Mouse (Mus musculus): ENCODE measurements around the gene Zfp296.

The Zfp296 gene

DNA sequence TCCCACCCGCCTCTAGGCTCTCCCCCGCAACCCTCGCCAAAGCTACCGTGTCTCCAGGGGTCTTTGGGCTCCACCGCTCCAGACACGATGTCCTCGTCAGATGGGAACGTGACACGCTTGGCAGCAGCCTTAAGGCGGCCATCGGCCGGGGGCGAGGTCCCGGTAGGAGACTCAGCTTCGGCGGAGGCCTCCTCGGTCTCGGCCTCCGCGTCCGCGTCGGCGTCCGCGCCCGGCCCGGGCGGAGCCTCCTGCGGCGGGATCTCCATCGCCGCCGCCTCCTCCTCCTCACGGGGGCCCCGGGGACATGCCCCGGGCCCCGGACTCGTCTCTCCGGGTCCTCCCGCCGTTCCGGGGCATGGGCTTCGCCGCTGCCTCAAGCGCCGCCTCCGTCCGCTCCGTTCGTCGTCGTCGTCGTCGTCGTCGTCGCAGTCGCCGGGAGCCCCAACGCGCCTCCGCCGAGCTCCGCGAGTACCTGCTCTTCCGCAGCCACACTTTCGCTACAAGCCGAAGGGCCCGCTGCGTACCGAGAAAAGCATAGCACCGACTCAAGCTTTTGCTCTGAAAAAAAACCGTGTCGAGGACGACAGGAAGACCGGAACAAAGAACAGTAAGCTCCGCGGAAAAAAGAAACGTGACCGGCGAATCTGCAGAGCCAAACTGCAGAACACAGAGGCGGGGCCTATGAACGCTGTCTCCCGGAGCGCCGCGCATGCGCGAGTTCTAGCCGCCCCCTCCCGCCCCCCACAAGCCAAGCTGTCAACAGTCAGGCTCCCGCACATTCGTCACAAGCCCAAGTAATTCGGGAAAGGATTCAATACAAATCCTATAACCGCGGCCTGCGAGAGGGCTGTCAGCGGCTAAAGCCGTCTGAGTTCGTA, 15.1 kb upstream of the Zfp296 start:
- DNase-seq (ENCODE audit: low read depth, low spot score): peak; percentile 95

- peak; percentile 38 for DNase-seq (ENCODE audit: low read depth, low spot score)
These were observed 14.3 kb upstream of the Zfp296 start, which contains the start of gene Ppp1r37 for GRCm38 (mm10) chr7:19562643-19563410. Ppp1r37 (minus strand) TSS chr7:19563076.

DNA sequence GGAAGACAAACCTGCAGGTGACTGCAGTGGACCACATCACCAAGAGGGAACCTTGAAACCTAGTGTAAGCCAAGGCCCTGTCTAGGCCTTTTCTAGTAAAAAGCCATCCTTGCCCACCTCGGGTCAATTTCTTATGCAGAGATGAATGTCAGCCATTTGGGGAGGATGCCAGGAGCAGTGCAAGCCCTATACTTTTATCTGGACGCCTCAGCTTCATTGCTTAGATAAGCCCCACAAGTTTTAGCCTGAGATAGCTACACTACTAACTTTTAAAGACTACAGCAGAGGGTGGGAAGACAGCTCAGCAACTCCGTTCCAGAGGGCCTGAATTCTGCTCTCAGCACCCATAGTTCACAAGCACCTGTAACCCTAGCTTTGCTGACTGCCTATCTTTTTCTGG, 13.2 kb upstream of the Zfp296 start:
- no peak for DNase-seq (ENCODE audit: low read depth, low spot score)

GRCm38 (mm10) chr7:19564455-19564854, 12.6 kb upstream of the Zfp296 start:
- peak; percentile 50 for DNase-seq (ENCODE audit: low read depth, low spot score)

DNA sequence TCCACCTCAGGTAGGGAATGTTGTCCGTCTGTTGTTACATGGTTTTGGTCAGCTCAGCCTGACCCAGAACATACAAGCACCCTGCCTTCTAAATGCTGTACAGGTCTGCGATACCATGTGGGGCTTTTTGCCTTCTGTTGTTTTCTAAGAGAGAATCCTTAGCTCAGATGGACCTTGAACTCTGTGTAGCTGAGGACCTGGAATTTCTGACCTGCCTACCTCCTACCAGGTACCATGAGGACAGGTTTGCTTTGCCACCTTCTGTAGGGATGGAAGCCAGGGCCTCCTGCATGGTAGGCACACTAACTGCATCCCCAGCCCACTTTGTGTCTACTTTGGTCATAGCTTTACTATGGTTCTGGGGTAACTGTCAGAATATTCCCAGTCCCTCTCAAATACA, 11.3 kb upstream of the Zfp296 start:
- no peak for DNase-seq (ENCODE audit: low read depth, low spot score)

DNA sequence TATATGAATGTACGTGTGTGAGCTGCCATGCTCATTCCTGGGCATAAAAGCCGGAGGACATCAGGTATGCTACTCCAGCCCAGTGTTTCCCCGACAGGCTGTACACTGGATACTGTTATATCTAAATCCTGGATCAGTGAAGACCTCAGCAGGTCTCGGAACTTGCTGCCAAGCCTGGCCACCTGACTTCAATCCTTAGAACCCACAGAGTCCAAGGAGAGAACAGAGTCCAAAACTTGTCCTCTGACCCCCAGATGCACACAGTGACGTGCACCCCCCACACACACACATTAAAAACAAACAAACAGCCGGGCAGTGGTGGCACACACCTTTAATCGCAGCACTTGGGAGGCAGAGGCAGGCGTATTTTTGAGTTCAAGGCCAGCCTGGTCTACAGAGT, 9.7 kb upstream of the Zfp296 start:
- no peak for DNase-seq (ENCODE audit: low read depth, low spot score)

- no peak for DNase-seq (ENCODE audit: low read depth, low spot score)
These were observed 7.4 kb upstream of the Zfp296 start for GRCm38 (mm10) chr7:19569647-19570046.

GRCm38 (mm10) chr7:19572926-19573775, 3.9 kb upstream of the Zfp296 start:
- peak; percentile 90 for DNase-seq (ENCODE audit: low read depth, low spot score)

DNA sequence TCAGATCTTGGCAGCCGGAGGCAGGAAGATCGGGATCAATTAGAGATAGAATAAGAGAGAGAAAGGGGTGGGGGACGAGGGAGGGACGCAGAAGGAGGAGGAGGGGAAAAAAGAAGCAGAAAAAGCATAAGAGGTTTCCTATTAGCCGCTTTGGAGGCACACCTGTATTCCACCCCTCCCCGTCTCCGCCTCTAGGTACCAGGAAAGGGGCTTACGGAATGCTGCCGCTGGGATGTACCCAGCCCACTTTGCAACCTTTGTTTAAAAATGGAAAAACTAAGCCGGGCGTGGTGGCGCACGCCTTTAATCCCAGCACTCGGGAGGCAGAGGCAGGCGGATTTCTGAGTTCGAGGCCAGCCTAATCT, 3.3 kb upstream of the Zfp296 start:
- DNase-seq (ENCODE audit: low read depth, low spot score): no peak

- DNase-seq (ENCODE audit: low read depth, low spot score): no peak
These were observed 1.5 kb upstream of the Zfp296 start for GRCm38 (mm10) chr7:19575559-19575958.

DNA sequence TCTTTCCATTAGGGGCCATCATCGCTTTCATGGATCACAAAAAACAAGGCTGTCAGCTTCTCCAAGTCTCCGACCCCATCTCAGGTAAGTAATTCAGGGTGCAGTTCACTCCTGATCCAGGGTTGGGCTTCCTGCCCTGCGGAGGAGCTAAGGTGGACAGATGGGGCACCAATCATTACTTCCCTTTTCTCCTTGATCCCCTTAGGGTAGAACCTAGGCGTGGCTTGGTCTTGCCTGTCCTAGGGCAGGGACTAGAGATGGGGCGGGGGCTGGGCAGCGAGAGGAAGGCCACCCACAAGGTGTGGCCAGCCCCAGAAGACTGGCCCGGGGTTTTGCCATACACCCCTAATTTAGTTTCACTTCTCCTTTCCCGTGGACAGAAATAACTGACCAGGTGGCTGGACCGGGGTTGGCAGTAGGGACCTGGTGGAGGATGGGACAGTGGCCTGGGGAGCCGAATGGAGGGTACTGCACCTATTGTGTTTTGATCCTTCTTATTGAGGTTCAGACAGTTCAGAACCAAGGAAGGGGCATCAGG, 859 bp downstream of the Zfp296 start:
- peak; percentile 23 for DNase-seq (ENCODE audit: low read depth, low spot score)

GRCm38 (mm10) chr7:19578436-19578835, 1.3 kb downstream of the Zfp296 start:
- no peak for DNase-seq (ENCODE audit: low read depth, low spot score)

- no peak for DNase-seq (ENCODE audit: low read depth, low spot score)
These were observed 2.7 kb downstream of the Zfp296 start for GRCm38 (mm10) chr7:19579751-19580150.

DNA sequence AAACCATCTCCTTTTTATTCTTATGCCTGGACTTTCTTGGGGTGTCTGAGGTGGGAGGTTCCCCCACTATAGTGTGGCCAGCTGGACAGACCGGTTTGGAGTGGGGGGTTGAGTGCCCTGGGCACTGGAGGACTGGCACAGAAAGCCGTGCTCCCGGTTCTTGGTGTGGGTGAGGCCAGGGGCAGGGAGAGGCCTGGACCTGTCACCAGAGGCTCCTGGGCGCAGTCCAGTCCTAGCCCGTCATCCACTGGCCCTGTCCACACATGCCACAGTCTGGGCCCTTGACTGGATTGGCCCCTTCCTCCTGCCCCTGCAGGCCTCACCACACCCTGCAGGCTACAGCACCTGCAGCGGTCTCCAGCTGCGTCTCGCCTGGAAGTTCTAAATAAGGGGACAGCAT, 3.5 kb downstream of the Zfp296 start:
- DNase-seq (ENCODE audit: low read depth, low spot score): no peak

DNA sequence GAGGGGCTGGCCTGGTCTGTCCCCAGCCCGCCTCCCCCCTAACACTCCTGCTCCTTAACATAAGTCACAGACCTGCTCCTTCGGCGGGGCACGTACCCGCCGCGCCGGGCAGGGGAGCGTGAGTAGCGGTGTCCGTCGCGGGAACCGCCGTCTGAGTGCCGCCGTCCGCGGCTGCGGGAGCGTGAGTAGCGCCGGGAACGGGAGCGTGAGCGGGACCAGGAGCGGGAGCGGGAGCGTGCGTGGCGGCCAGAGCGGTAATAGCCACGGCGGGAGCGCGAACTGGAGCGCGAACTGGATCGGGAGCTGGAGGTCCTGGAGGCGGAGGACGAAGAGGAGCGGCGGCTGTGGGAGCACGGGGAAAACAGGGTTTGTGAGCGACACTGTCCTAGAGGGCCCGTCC, 9.2 kb downstream of the Zfp296 start:
- no peak for DNase-seq (ENCODE audit: low read depth, low spot score)

GRCm38 (mm10) chr7:19589207-19589606, 12.1 kb downstream of the Zfp296 start:
- peak; percentile 66 for DNase-seq (ENCODE audit: low read depth, low spot score)

DNA sequence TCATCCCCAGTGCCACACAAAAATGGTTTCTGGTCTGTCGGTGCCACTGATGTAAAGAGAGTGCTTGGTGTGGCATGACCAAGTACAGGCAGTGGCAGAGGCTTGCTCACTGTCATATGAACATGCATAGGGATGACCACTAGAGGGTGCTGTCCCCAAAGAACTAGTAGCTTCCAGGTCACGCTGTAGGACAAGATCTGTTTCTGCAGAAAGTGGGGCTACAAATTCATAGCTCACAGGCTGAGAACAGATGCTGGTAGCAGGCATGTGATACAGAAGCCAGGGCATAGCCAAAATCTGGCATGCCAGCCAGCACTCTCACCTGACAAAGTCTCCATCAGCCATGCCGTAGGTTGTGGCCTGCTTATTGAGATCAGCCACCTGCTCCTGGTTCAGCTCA, 12.8 kb downstream of the Zfp296 start:
- DNase-seq (ENCODE audit: low read depth, low spot score): peak; percentile 86

- DNase-seq (ENCODE audit: low read depth, low spot score): no peak
These were observed 16.1 kb downstream of the Zfp296 start for GRCm38 (mm10) chr7:19593061-19593730.

DNA sequence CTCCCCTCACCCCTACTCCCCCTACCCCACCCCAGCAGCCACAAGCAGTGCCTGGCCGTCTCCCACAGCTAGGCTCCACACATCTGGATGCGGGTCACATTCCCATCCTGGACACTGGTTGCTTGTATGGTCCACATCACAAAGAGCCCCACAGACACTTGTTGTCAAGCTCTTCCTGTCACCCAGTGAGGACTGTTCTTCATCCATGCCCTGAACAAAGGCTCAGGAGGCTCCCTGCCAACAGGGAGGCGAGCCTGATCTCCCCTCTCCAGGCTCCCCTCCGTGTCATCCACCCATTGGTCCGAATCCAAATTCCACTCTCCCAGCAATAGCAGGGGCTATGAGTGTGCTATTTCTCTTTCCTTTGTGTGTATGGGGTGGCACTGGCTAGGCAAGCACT, 23.5 kb downstream of the Zfp296 start:
- DNase-seq (ENCODE audit: low read depth, low spot score): no peak

DNA sequence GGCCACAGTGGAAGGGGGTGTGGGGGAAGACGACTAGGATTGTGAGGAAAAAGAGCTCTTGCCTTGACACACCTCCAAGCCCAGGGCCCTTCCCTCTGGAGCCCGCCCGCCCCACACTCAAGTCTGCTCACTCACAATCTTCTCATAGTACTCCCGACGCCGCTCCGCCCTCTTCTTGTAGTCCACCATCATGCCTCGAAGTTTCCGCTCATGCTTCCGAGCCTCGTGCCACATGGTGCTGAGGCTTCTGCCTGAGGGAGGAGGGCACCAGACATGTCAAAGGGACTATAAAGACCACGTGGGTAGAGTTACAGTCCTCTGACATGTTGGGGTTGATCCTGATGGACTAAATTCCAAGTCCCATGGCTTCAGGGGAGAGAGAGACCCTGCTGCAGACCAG, 26.0 kb downstream of the Zfp296 start:
- DNase-seq (ENCODE audit: low read depth, low spot score): no peak

Data from CD4-positive, CD25-positive, alpha-beta regulatory T cell, adult 2 months (primary cell).